Comparison of ENCODE assay signal across 28 mouse cellular contexts in genomic region chr9:86436608-86437007, GRCm38 (mm10). TPM values are rescaled to one million over a fixed set of nuclear protein-coding genes. Genes with fewer than 3 reads are reported as not detected.
"Had no signal": no experiment of that assay in that cellular context is flagged by ENCODE, and none has a peak within 500 bp of the region (broad histone marks: within the 10 kb centered on the region; RNA-seq: fewer than 3 reads in every experiment).

No protein-coding gene starts in this region.

- DNase-seq: left cerebral cortex, postnatal 4 days; liver; liver, embryonic 13.5 days; liver, postnatal 0 days; lung, adult 18-20 months; lung, adult 2 months; lung, embryonic 14.5 days; lung, postnatal 10 days; lung, postnatal 14 days; lung, postnatal 36 days; lung, postnatal 4 days; midbrain, embryonic 14.5 days had no signal

- H3K4me3 ChIP-seq: limb, embryonic 10.5 days; limb, embryonic 12.5 days; limb, embryonic 13.5 days; limb, embryonic 15.5 days; liver, embryonic 12.5 days; liver, embryonic 13.5 days; liver, embryonic 15.5 days; lung, embryonic 15.5 days; megakaryocyte, embryonic 14.5 days; midbrain, embryonic 10.5 days; midbrain, embryonic 12.5 days; midbrain, embryonic 13.5 days; midbrain, embryonic 15.5 days; neural tube, embryonic 12.5 days had no signal

- H3K36me3 ChIP-seq: limb, embryonic 10.5 days; limb, embryonic 12.5 days; limb, embryonic 13.5 days; limb, embryonic 15.5 days; liver, embryonic 12.5 days; liver, embryonic 13.5 days; liver, embryonic 15.5 days; lung, embryonic 15.5 days; midbrain, embryonic 12.5 days; midbrain, embryonic 13.5 days; midbrain, embryonic 15.5 days; neural tube, embryonic 12.5 days had no signal

- H3K4me2 ChIP-seq: limb, embryonic 12.5 days; limb, embryonic 13.5 days; limb, embryonic 15.5 days; liver, embryonic 11.5 days; liver, embryonic 12.5 days; liver, embryonic 13.5 days; liver, embryonic 15.5 days; lung, embryonic 14.5 days; lung, embryonic 15.5 days; midbrain, embryonic 11.5 days; midbrain, embryonic 12.5 days; midbrain, embryonic 13.5 days; midbrain, embryonic 15.5 days; neural tube, embryonic 12.5 days had no signal

- H3K27me3 ChIP-seq: limb, embryonic 12.5 days; limb, embryonic 13.5 days; limb, embryonic 15.5 days; liver, embryonic 12.5 days; liver, embryonic 13.5 days; liver, embryonic 15.5 days; lung, embryonic 15.5 days; megakaryocyte, embryonic 14.5 days; midbrain, embryonic 12.5 days; midbrain, embryonic 13.5 days; midbrain, embryonic 15.5 days; neural tube, embryonic 12.5 days had no signal

RNA-seq across cellular contexts. Expression of gene Ube2cbp, which starts 28.1 kb away (rescaled TPM):
- polyA plus RNA-seq: macrophage had no signal
